Mouse (Mus musculus) hindbrain, embryonic 13.5 days (tissue): Measurements from ENCODE around the gene Tbata. TPM values are rescaled to one million over a fixed set of nuclear protein-coding genes. Genes with fewer than 3 reads are reported as not detected.
A peak's percentile ranks its signal among the peaks of the same experiment; 100 is the strongest.

ENCODE experiments used
- ATAC-seq: fragments of 200-750 bp; cut with Nextera tagmentation; 2 replicates; pipeline ENCODE4 v1.8.0; 2017; ENCODE audit warnings: moderate TSS enrichment; ENCODE audit not compliant: low FRiP score
- H3K27ac ChIP-seq: fragments of 300-500 bp; sonication (generic); 2 replicates; pipeline ENCODE4 v1.5.1; 2015; ENCODE audit warnings: inconsistent platforms, mild to moderate bottlenecking, moderate library complexity
- H3K27me3 ChIP-seq: fragments of 300-500 bp; sonication (generic); 2 replicates; pipeline ENCODE4 v1.6.1; 2015; ENCODE audit warnings: mild to moderate bottlenecking, inconsistent platforms
- H3K36me3 ChIP-seq: fragments of 300-500 bp; sonication (generic); 2 replicates; pipeline ENCODE4 v1.6.1; 2015; ENCODE audit warnings: mild to moderate bottlenecking, inconsistent platforms
- H3K4me1 ChIP-seq: fragments of 300-500 bp; sonication (generic); replicated peaks from 2 replicates; pipeline ENCODE4 v1.6.1; 2015; ENCODE audit warnings: inconsistent platforms
- H3K4me2 ChIP-seq: fragments of 300-500 bp; sonication (generic); 2 replicates; pipeline ENCODE4 v1.6.1; 2015; ENCODE audit warnings: inconsistent platforms, mild to moderate bottlenecking, moderate library complexity
- H3K4me3 ChIP-seq: fragments of 300-500 bp; sonication (generic); 2 replicates; pipeline ENCODE4 v1.5.1; 2015; ENCODE audit warnings: mild to moderate bottlenecking, inconsistent platforms
- H3K9ac ChIP-seq: fragments of 300-500 bp; sonication (generic); 2 replicates; pipeline ENCODE4 v1.6.1; 2015; ENCODE audit warnings: mild to moderate bottlenecking, inconsistent platforms
- H3K9me3 ChIP-seq: fragments of 300-500 bp; sonication (generic); 2 replicates; pipeline ENCODE4 v1.6.1; 2016; ENCODE audit warnings: inconsistent platforms
- WGBS: fragments of 180-500 bp; shearing (Covaris S2); methylation state at CpG from one replicate; pipeline ENCODE4 v1.1.7; 2015; 5-methylcytosine and 5-hydroxymethylcytosine counted together
- polyA plus RNA-seq: library from polyadenylated mRNA; unstranded; fragments of >200 nt; fragmentation: Nextera tagmentation; extraction: Ambion mirVana; gene quantifications from 2 replicates; pipeline ENCODE4 v1.2.1, GENCODE M21; 2015

Gene Tbata
- polyA plus RNA-seq, 1 experiment from 2014 or later, result not detected

- H3K27me3 ChIP-seq, result no peaks in the 10 kb centered on the region
- no peaks in the 10 kb centered on the region for H3K36me3 ChIP-seq
- H3K4me1 ChIP-seq, result peaks cover 21% of the 10 kb centered on the region
- under 1% methylated on average over 79 of the region's 82 CpGs for WGBS
- H3K4me3 ChIP-seq, result peak within 1 kb of the TSS; percentile 93
- peak within 1 kb of the TSS; percentile 85 for H3K4me2 ChIP-seq
- H3K9me3 ChIP-seq, result no peaks in the 10 kb centered on the region
- H3K27ac ChIP-seq, result peak within 1 kb of the TSS; percentile 98
- H3K9ac ChIP-seq, result peak within 1 kb of the TSS; percentile 97
- peak; percentile 86 for ATAC-seq
Observed at GRCm38 (mm10) chr10:61147157-61148040, 24.4 kb upstream of the Tbata start, which contains the start of gene Sgpl1. Gene Sgpl1, minus strand, starts transcription at chr10:61147703.

DNA sequence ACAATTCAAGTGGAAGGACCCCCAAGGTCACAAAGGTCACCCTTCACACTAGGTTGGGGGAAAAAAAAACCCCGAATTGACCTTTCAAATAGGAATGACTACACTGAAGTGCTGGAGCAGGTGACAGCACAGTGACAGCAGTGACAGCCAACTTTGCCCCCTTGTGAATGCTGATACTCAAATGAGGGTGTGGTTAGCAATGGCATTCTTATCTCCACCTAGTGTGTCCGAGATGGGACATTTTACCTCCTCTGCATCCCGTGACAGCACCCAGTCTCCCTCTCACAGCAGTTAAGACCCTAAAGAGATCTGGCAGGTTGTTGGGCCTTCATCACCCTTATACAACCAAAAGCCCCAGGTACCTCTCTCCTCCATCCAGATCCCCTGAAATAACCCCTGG lies 22.3 kb upstream of the Tbata start:
- no peak overlapping the region for H3K4me3 ChIP-seq
- H3K36me3 ChIP-seq, result no peaks in the 10 kb centered on the region
- H3K4me1 ChIP-seq, result peaks cover 11% of the 10 kb centered on the region
- H3K27ac ChIP-seq, result no peak overlapping the region
- no peaks in the 10 kb centered on the region for H3K9me3 ChIP-seq
- no peaks in the 10 kb centered on the region for H3K27me3 ChIP-seq
- no peak overlapping the region for H3K9ac ChIP-seq
- H3K4me2 ChIP-seq, result no peak overlapping the region
- ATAC-seq, result no peak
- WGBS, result 78% methylated on average over 3 of the region's 3 CpGs

GRCm38 (mm10) chr10:61150616-61151015 lies 21.1 kb upstream of the Tbata start:
- Histone ChIP-seq H3K4me1 (peaks cover 5% of the 10 kb centered on the region), H3K4me3 (no peak overlapping the region), H3K36me3 (no peaks in the 10 kb centered on the region), H3K4me2 (no peak overlapping the region), H3K9me3 (no peaks in the 10 kb centered on the region), H3K27ac (no peak overlapping the region), H3K9ac (no peak overlapping the region), H3K27me3 (no peaks in the 10 kb centered on the region)
- ATAC-seq, result no peak
- 57% methylated on average over 6 of the region's 6 CpGs for WGBS

DNA sequence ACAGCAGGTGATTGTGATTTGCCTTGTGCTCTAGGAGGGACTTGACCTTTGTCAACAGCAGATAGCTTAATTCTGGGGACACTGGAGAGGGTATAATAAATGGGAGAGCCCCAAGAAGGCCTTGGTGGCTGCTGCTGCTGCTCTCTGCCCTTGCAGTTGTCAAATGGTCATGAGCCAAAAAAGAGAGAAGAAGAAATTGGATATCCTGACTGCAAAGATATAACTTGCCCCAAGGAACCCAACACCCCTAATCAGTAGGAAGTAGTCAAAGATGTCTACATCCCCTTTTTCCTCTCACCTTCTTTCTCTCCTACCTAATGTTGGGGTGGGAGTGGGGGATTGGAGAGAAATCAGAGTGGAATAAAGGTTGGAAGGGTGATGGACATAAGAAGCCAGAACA lies 19.6 kb upstream of the Tbata start:
- Histone ChIP-seq H3K27ac (no peak overlapping the region), H3K9me3 (no peaks in the 10 kb centered on the region), H3K4me3 (no peak overlapping the region), H3K4me2 (no peak overlapping the region), H3K9ac (no peak overlapping the region), H3K4me1 (no peaks in the 10 kb centered on the region; the same call in 1 of the 2 replicates), H3K27me3 (no peaks in the 10 kb centered on the region), H3K36me3 (no peaks in the 10 kb centered on the region)
- no peak for ATAC-seq

DNA sequence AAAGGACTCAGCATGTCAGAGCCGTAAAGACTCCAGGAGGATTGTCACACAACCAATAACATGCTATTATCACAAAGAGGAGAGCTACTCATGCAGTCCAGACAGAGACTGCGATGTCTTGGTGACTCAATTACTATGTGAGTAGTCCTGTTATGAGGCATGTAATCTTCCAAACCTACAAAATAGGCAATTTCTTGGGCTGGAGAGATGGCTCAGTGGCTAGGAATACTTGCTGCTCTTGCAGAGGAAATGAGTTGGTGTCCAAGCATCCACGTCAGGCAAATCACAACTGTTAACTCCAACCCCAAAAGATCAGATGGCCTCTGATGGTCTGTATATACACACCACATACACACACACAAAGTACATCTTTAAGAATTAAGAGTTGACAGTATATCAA lies 16.1 kb upstream of the Tbata start:
- Histone ChIP-seq H3K4me2 (no peak overlapping the region), H3K27me3 (no peaks in the 10 kb centered on the region), H3K4me1 (no peaks in the 10 kb centered on the region), H3K9ac (no peak overlapping the region), H3K9me3 (no peaks in the 10 kb centered on the region), H3K27ac (no peak overlapping the region), H3K36me3 (no peaks in the 10 kb centered on the region), H3K4me3 (no peak overlapping the region)
- WGBS, result 84% methylated on average over 3 of the region's 3 CpGs
- no peak for ATAC-seq

DNA sequence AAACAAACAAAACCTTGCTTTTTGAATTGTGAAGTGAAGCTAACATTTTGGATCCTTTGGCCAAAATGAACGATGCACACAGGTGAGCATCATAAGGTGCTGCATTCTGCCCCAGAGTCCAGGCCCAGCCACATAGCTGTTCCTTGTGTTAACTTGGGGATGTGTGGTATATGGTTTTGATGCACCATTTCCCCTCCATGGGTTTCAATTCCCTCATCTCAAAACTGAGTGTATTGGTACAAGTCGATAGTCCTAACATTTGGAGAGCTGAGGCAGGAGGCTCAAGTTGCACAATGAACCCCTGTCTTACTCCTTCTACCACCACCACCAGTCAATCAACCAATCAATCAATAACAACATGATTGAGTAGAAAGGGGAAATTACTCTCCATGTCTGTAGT lies 15.3 kb upstream of the Tbata start:
- Histone ChIP-seq H3K27me3 (no peaks in the 10 kb centered on the region), H3K4me1 (no peaks in the 10 kb centered on the region), H3K36me3 (no peaks in the 10 kb centered on the region), H3K27ac (no peak overlapping the region), H3K9ac (no peak overlapping the region), H3K9me3 (no peaks in the 10 kb centered on the region), H3K4me2 (no peak overlapping the region), H3K4me3 (no peak overlapping the region)
- ATAC-seq, result no peak
- WGBS, result 90% methylated on average over 2 of the region's 2 CpGs

DNA sequence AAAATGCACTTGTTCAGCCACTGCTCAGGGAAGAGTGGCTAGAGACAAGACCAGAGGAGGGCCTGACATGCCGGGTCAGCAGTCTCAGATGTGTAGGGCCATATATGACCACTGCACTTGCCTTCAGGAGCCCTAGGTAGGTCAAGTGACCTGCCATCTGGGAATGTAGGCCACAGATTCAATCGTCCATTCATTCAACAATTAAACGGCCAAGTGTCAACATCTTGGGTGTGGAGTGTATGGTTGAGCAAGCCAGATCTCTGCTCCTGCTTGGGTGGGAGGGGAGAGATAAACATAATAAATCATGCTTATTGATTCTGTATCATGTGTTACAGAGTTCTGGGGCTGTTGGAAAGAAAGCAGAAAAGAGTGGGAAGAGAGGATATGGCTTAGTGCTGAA lies 13.2 kb upstream of the Tbata start:
- no peak overlapping the region for H3K27ac ChIP-seq
- no peaks in the 10 kb centered on the region for H3K36me3 ChIP-seq
- no peak for ATAC-seq
- WGBS, result 90% methylated on average over 3 of the region's 3 CpGs
- H3K4me3 ChIP-seq, result no peak overlapping the region
- no peak overlapping the region for H3K4me2 ChIP-seq
- no peak overlapping the region for H3K9ac ChIP-seq
- H3K9me3 ChIP-seq, result no peaks in the 10 kb centered on the region
- H3K27me3 ChIP-seq, result no peaks in the 10 kb centered on the region
- H3K4me1 ChIP-seq, result no peaks in the 10 kb centered on the region

- Histone ChIP-seq H3K9me3 (no peaks in the 10 kb centered on the region), H3K4me3 (no peak overlapping the region), H3K9ac (no peak overlapping the region), H3K4me1 (no peaks in the 10 kb centered on the region), H3K4me2 (no peak overlapping the region), H3K36me3 (no peaks in the 10 kb centered on the region), H3K27ac (no peak overlapping the region), H3K27me3 (no peaks in the 10 kb centered on the region)
- WGBS, result 90% methylated on average over 7 of the region's 7 CpGs
- no peak for ATAC-seq
Observed at GRCm38 (mm10) chr10:61160089-61160488, 11.7 kb upstream of the Tbata start.

DNA sequence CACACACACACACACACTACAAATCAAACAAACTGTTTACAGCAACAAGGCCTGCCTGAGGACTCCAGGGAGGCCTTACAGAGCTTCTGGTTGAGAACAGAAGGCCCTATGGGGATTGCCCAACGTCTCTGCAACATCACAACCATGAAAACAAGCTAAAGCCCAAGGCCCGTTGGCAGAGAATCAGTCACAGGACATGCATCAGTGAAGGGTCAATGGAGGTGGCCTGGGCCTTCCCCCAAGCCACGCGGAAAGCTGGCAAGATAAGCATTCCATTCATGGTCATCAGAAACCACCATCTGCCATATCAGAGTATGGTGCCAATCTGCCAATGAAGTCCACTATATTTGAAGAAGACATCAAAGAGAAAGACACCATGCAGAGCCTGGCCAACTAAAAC lies 11.1 kb upstream of the Tbata start:
- no peaks in the 10 kb centered on the region for H3K27me3 ChIP-seq
- H3K4me2 ChIP-seq, result no peak overlapping the region
- H3K4me1 ChIP-seq, result no peaks in the 10 kb centered on the region
- no peaks in the 10 kb centered on the region for H3K9me3 ChIP-seq
- no peak overlapping the region for H3K9ac ChIP-seq
- H3K4me3 ChIP-seq, result no peak overlapping the region
- no peak overlapping the region for H3K27ac ChIP-seq
- no peaks in the 10 kb centered on the region for H3K36me3 ChIP-seq
- 81% methylated on average over 4 of the region's 4 CpGs for WGBS
- no peak for ATAC-seq

GRCm38 (mm10) chr10:61162366-61162765 lies 9.4 kb upstream of the Tbata start:
- Histone ChIP-seq H3K27ac (no peak overlapping the region), H3K27me3 (no peaks in the 10 kb centered on the region), H3K4me1 (no peaks in the 10 kb centered on the region), H3K9ac (no peak overlapping the region), H3K9me3 (no peaks in the 10 kb centered on the region), H3K4me3 (no peak overlapping the region), H3K36me3 (no peaks in the 10 kb centered on the region), H3K4me2 (no peak overlapping the region)
- WGBS, result 80% methylated on average over 3 of the region's 3 CpGs
- no peak for ATAC-seq

DNA sequence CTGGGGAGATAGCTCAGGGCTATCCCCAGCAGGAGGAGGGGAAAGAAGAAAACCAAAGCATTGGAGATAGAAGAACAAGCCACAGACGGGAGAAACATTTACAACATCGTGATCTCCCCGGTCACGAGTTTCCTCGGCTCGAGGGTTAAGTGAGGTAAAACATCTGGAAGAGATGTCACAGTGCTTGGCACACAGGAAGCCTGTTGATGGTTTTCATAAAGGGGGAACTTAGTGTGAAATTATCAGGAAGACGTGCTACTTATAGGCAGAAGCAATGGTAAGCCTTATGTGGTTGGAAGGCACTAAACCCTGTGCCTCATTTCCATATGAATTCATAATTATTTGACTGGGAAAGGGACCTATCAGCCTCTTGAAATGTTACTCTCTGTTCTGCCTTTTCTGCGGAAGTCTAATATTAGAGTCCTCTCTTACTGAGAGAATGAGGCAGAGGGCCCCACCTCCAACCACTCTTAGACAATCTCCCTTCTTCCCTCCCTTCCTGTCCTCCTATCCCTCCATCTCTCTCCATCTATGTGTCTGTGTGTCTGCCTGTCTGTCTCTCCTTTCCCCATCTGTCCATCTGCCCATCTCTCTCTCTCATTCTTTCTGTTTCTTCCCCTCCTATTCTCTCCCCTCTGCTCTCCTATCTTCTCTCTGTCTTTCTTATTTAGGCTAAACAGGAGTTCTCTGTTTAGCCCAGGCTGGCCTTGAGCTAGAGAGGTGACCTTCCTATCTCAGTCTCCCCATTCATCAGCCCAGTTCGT lies 4.2 kb upstream of the Tbata start:
- 79% methylated on average over 9 of the region's 9 CpGs for WGBS
- no peak for ATAC-seq
- Histone ChIP-seq H3K27ac (no peak overlapping the region), H3K4me2 (no peak overlapping the region), H3K36me3 (no peaks in the 10 kb centered on the region), H3K9ac (no peak overlapping the region), H3K27me3 (0 out of 2 replicates have a peak, but pooled peaks cover 4% of the 10 kb centered on the region), H3K9me3 (no peaks in the 10 kb centered on the region), H3K4me3 (no peak overlapping the region), H3K4me1 (no peaks in the 10 kb centered on the region)

DNA sequence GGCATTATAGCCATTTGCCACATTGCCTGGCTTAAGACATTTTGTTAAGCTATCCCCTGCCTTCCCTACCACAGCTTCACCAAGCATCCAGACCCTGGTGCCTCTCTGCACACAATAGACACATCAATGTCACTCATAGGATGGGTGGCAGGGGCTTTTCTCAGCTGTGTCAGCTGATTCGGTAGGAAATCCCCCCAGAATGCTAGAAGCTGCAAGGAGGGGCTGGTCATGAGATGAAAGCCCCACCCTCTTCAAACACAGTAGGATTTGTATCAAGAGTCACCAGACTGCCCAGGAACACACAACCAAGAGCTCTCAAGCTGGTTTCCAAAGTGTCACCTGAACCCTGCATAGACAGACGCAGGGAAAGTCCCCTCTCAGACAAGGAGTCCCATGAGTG lies 3.4 kb upstream of the Tbata start:
- Histone ChIP-seq H3K4me1 (no peaks in the 10 kb centered on the region), H3K36me3 (no peaks in the 10 kb centered on the region), H3K4me3 (no peak overlapping the region), H3K27me3 (0 out of 2 replicates have a peak, but pooled peaks cover 4% of the 10 kb centered on the region), H3K4me2 (no peak overlapping the region), H3K27ac (no peak overlapping the region), H3K9me3 (no peaks in the 10 kb centered on the region), H3K9ac (no peak overlapping the region)
- 69% methylated on average over 2 of the region's 2 CpGs for WGBS
- no peak for ATAC-seq
